Mouse (Mus musculus): ENCODE measurements around the gene Casr.

GRCm38 (mm10) chr16:36553624-36554023 is 8.3 kb downstream of the Casr start:
- TF ChIP-seq POLR2A (IDR thresholded peaks at IDR 0.05; ENCODE audit: control insufficient read depth, extremely low read depth, insufficient read depth, low read length, poor library complexity) (no peak), CTCF (IDR thresholded peaks at IDR 0.05; ENCODE audit: borderline replicate concordance, control insufficient read depth, extremely low read depth, insufficient read depth, low read length, poor library complexity) (0 out of 2 replicates have a peak, but pooled peaks have one; percentile 14)
